Mouse (Mus musculus) T-cell, adult 66 days (primary cell): Measurements from ENCODE around the gene Rinl. TPM values are rescaled to one million over a fixed set of nuclear protein-coding genes. Genes with fewer than 3 reads are reported as not detected.

ENCODE experiments used
- total RNA-seq, 2 experiments: library from RNA; stranded (reverse); gene quantifications; 3 replicates in 1 of 2; 4 replicates in 1 of 2; pipeline ENCODE4 v1.2.4; 2023

Rinl gene
- total RNA-seq: 100 to 1,000 TPM; 166 to 180 TPM

DNA sequence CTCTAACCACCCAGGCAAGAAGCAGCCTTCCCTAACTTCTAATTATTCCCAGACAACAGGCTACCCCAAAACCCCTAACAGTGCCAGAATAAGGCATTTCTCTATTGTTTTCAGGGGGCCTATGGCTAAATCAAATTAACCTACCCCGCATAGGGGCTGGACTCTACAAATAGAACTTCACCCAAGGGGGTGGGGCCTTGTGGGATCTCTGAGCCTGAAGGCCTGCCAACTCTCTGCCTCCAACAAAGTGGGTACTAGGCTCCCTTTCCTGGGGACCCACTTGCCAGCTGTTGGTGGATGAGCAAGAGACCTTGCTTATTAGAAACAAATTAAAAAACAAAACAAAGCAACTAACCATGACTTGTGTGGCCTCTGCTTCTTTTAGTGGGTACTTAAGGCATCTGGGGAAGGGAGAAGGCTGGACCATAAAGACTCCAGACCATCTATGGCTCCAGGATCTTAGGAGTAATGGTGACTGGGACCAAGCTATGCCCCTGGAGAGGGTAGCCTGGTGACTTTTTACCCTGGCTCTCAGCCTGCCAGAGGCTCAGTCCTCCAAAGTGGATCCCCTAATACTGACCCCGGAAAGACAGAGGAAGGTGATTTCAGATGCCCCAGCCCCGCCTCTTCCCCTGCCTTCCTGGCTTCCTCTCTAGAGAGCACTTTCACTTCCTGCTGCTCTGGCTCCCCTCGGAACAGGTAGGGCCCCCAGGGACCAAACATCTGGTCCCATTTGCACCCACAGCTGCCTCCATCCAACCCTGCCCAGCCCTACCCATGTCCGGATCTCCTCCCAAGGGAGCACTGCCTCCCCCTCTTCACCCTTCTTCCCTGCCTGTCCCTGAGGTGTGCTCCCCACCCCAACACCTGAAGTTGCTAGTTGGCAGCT lies at the start of gene Rinl:
Gene Rinl, plus strand, starts transcription at position 663 of the 889 bp plus-strand sequence.

DNA sequence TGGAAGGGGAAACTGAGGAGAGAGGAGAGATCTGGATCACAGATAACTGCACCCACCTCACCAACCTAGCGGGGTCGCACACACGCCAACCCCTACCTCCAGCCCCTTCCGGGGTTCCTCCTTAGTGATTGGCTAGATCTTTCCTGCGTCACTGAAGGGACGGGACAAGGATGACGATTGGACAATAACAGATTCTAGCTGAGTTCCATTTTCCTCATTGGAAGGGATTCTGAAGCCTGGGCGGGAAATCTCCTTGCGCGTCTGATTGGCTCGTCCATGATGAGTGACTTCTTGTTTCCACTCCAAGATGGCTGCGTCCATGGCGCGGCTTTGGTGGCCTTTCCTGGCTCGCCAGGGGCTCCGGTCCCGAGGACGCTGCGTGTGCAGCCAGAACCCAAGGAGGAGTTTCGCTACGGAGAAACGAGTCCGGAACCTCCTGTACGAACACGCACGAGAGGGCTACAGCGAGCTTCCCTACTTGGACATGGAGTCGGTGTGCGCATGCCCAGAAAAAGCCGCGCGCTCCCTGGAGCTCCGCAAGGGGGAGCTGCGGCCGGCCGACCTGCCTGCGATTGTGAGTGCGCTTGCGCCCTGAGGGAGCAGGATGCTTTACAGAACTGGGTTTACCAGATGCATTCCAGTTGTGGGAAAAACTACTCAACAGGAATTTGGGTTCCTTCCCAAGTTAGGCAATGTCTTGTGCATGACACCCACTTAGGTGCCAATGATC lies 46.9 kb upstream of the Rinl start, which contains the start of the genes Mrps12 and Sars2:
Gene Mrps12, minus strand, starts transcription at position 112 of the 730 bp plus-strand sequence.
Gene Sars2, plus strand, starts transcription at position 284 of the 730 bp plus-strand sequence.

DNA sequence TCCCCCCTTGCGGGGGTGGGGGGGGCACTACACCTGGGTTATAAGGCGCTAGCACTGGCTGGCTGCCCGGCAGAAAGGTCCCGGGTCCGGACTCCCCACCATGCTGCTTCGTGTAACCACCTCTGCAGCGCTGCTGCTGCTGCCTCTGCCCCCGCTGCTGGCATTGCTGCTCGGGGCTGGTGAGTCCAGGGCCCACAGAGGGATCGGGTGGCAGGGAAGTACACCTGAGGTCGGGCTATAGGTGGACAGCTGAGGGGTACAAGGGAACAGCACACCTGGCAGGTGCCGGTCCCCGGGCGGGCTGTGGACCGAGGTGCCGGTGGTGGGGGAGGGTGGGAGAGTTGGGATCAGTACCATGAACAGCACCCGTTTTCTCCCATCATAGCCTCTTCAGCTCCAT lies 32.7 kb upstream of the Rinl start, which contains the start of gene Ccer2:
Gene Ccer2, plus strand, starts transcription at position 96 of the 400 bp plus-strand sequence.

DNA sequence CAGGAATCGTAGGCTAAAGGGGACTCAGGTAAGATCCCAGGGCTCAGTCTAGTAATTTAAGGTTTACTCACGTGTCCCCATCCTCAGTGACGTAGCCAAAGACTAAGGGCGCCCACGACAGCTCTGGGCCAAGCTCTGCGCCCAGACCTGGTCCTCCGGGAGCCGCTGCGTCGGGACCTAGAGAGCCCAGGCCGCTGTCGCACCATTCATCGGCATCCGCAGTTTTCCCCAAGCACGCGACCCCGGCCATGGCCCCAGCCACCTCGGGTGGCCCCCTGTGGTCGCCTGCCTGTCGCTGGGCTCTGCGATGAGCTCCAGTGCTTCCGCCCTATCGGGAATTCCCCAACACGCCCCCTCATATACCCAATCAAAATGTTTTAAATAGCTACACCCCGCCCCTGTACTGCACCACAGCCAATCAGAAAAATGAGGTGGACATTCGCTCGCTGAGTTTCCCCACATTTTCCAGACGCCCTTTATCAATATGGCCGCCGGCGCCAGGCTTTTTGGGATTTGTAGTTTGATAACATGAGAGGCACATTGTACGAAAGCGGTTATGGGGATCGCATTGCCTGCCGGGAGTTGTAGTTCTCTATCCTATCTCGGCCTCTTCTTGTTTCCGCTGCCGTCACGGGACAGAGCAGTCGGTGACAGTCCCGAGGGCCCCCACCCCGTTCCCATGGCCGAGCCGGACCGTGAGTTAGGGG lies 22.4 kb upstream of the Rinl start, which contains the start of gene Sirt2:
Gene Sirt2, plus strand, starts transcription at position 563 of the 707 bp plus-strand sequence.

DNA sequence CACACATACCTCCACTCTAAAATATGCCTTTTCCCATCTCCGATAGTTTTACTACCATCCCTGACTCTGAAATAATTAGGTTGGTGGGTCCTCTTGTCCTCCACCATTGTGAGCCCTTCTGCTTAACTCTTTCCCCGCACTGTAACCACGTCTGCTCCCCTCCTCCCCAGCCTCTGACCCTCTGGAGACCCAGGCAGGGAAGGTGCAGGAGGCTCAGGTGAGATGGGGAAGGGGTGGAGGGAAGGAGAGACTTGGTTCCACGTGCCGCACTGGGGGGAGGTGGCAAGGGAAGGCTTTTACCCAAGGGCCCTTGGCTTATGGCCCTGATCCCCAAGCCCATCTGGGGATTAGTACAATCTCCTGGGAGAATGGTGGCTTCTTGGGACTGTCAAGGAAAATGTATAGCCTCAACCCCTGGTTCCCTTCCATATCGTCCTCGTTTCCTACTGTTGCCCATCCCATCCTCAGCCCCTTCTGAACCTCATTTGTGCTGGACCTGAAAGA lies 21.3 kb upstream of the Rinl start, which contains the start of gene Nfkbib:
Gene Nfkbib, minus strand, starts transcription at position 51 of the 504 bp plus-strand sequence.

DNA sequence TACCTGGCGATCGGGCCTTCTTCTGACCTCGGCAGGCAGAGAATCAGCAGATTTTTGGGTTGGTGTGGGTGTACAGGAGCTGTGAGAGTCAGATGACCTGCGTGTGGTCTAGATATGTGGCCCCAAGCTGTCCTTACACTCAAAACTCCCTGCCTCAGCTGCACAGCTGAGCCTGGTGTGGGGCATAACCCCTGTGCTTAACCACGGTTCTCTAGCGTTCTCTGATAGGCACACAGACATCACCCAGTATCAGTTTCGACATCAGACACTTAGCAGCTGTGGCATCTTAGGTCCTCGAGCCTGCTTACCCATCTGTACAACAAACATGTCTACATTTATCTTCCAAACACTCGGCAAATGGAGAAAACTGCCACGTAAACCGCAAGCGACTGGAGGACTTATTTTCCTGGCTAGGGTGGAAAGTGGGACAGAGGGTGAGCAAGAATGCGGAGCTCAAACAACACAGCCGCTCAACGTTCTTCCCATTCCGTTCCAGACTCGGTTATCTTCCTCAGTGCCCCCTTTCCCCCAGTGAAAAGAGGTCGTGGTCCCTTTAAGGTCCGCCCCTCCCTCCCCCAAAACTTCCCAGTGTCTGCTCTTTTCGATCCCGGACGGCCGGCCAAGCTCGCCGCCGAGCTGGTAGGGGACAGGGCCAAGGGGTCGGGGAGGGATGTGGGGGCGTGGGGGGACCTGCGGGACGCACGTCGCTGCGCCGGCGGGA lies 19.6 kb downstream of the Rinl start, which contains the start of gene Hnrnpl:
Gene Hnrnpl, plus strand, starts transcription at position 321 of the 721 bp plus-strand sequence.

DNA sequence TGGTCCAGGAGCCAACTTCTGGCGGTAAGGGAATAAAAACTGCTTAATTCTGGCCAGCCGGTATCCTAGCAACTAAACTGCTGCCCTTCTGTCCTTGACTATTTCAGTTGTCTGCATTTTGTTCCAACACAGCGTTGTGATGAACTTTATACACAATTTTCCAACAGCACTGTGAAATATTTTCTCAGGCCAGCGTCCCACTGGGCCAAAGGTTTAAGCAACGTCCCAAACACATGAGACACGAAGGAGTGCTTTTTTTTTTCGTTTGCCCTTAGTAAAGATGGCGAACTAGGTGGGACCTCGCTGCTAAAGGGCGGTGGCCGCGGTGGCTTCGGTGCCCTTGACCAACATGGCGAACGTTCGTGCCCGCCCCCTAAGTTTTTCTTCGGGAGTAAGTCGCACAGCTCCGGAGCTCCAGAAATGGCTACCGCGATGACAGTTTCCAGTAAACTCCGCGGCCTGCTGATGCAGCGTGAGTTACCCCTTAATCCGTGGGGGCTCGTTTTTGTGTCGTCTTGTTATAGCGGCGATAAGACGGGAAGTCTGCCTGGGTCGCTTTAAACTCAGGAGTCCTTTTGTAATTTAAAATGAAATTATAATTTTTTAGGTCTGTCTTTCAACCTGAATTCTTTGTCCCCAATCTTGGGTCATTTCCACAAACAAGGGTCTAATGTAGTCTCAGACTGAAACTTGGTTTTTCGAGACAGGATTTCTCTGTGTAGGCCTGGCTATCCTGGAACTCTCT lies 36.3 kb downstream of the Rinl start, which contains the start of gene Ech1:
Gene Ech1, plus strand, starts transcription at position 277 of the 745 bp plus-strand sequence.

DNA sequence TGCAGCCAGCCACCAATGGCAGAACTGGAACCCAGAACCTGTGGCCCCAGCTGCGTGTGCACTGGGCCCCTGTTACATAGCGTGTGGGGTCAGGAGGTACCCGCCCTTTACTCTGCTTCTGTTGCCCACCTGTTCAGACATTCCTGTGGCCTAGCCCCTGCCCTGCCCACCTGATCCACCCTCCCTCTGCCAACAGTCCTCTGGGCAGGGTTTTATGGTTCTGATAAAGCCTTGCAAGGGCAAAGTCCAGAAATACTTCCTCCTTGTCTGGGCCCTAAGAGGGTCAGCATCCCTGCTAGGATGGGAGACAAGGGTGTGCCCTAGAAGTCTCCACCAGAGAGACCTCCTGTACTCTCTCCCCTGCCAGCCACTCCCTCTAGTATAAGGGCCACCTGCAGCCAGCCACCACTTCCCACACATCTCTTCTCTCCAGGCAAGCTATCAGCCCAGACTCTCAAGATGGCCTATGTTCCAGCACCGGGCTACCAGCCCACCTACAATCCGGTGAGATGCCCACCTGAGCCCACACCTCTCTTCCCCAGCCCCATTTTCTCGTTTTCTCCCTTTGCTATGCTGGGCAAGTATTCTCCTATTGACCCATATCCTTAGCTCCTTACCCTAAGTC lies 45.1 kb downstream of the Rinl start, which contains the start of gene Lgals4:
Gene Lgals4, plus strand, starts transcription at position 132 of the 625 bp plus-strand sequence.

Other genes starting within 250 kb of the Rinl start
- gene Sycn, start 248.1 kb upstream of the Rinl start, total RNA-seq: not detected
- not detected for gene Nccrp1, start 241.7 kb upstream of the Rinl start, total RNA-seq
- gene Samd4b, start 190.8 kb upstream of the Rinl start, total RNA-seq: 10 to 100 TPM; 43.9 to 46.4 TPM
- 10 to 100 TPM in 1 of 2 experiments, 1 to 10 TPM in 1; 8.4 to 10.2 TPM for gene Pak4, start 190.8 kb upstream of the Rinl start, total RNA-seq
- not detected for gene Acp7, start 157.6 kb upstream of the Rinl start, total RNA-seq
- 1 to 10 TPM; 2.2 to 6.5 TPM for gene Fbxo27, start 96.1 kb upstream of the Rinl start, total RNA-seq
- gene Fbxo17, start 72.2 kb upstream of the Rinl start, total RNA-seq: 10 to 100 TPM; 28.1 to 30.8 TPM
- 10 to 100 TPM; 19.9 to 31.8 TPM for gene Mrps12, start 47.1 kb upstream of the Rinl start, total RNA-seq
- 10 to 100 TPM; 16.8 to 22.5 TPM for gene Sars2, start 47.0 kb upstream of the Rinl start, total RNA-seq
- gene Ccer2, start 32.8 kb upstream of the Rinl start, total RNA-seq: under 1 TPM in 1 of 2 experiments, not detected in 1; 0.56 TPM
- 10 to 100 TPM; 60.4 to 69.7 TPM for gene Sirt2, start 22.2 kb upstream of the Rinl start, total RNA-seq
- 10 to 100 TPM; 64.6 to 71.2 TPM for gene Nfkbib, start 21.5 kb upstream of the Rinl start, total RNA-seq
- gene Hnrnpl, start 19.6 kb downstream of the Rinl start, total RNA-seq: 100 to 1,000 TPM; 583 to 612 TPM
- gene Ech1, start 36.2 kb downstream of the Rinl start, total RNA-seq: 10 to 100 TPM; 62.2 to 67.9 TPM
- gene Lgals4, start 44.9 kb downstream of the Rinl start, total RNA-seq: 10 to 100 TPM; 14.9 to 16.6 TPM
- gene Lgals7, start 74.9 kb downstream of the Rinl start, total RNA-seq: not detected
- not detected for gene Capn12, start 92.5 kb downstream of the Rinl start, total RNA-seq
- gene Actn4, start 173.4 kb downstream of the Rinl start, total RNA-seq: 100 to 1,000 TPM; 149 to 152 TPM
- gene Eif3k, start 192.9 kb downstream of the Rinl start, total RNA-seq: 100 to 1,000 TPM; 313 to 319 TPM
- gene Map4k1, start 193.1 kb downstream of the Rinl start, total RNA-seq: 10 to 100 TPM; 95.0 to 97.3 TPM